Mouse (Mus musculus): ENCODE data around the gene Gon4l. TPM values are rescaled to one million over a fixed set of nuclear protein-coding genes. Genes with fewer than 3 reads are reported as not detected.

Gon4l gene
- total RNA-seq, 2 experiments from 2014 or later = 18.7 to 25.2 TPM

Other genes starting within 250 kb of the Gon4l start
- gene Arhgef2, start 229.3 kb upstream of the Gon4l start, total RNA-seq (2015) = 94.1 and 112 TPM in 2 replicates
- gene Arhgef2, start 229.3 kb upstream of the Gon4l start, total RNA-seq (2017) = 55.7 and 88.3 TPM in 2 replicates
- not detected in 2 replicates for gene Rxfp4, start 182.1 kb upstream of the Gon4l start, total RNA-seq (2015)
- gene Rxfp4, start 182.1 kb upstream of the Gon4l start, total RNA-seq (2017) = not detected in 2 replicates
- gene Khdc4, start 149.4 kb upstream of the Gon4l start, total RNA-seq (2015) = 47.3 and 47.4 TPM in 2 replicates
- 38.1 and 48.1 TPM in 2 replicates for gene Khdc4, start 149.4 kb upstream of the Gon4l start, total RNA-seq (2017)
- 13.3 and 19.8 TPM in 2 replicates for gene Rit1, start 118.4 kb upstream of the Gon4l start, total RNA-seq (2015)
- 20.2 and 21.4 TPM in 2 replicates for gene Rit1, start 118.4 kb upstream of the Gon4l start, total RNA-seq (2017)
- gene Syt11, start 60.1 kb upstream of the Gon4l start, total RNA-seq (2015) = 1.1 and 1.5 TPM in 2 replicates
- 0.54 and 1.0 TPM in 2 replicates for gene Syt11, start 60.1 kb upstream of the Gon4l start, total RNA-seq (2017)
- gene Msto1, start 78.8 kb downstream of the Gon4l start, total RNA-seq (2015) = 14.1 and 14.5 TPM in 2 replicates
- 27.6 and 31.0 TPM in 2 replicates for gene Msto1, start 78.8 kb downstream of the Gon4l start, total RNA-seq (2017)
- gene Ash1l, start 115.4 kb downstream of the Gon4l start, total RNA-seq (2015) = 29.1 and 39.3 TPM in 2 replicates
- 16.8 and 20.8 TPM in 2 replicates for gene Ash1l, start 115.4 kb downstream of the Gon4l start, total RNA-seq (2017)
- 109 and 126 TPM in 2 replicates for gene Dap3, start 116.0 kb downstream of the Gon4l start, total RNA-seq (2015)
- 62.3 and 87.2 TPM in 2 replicates for gene Dap3, start 116.0 kb downstream of the Gon4l start, total RNA-seq (2017)

Data from megakaryocyte progenitor cell, adult 5-6 weeks (primary cell).